Mouse (Mus musculus): Measurements from ENCODE around the gene Atp6v0a1. TPM values are rescaled to one million over a fixed set of nuclear protein-coding genes. Genes with fewer than 3 reads are reported as not detected.

Atp6v0a1 gene
- polyA plus RNA-seq, 1 experiment, result 45.0 TPM

DNA sequence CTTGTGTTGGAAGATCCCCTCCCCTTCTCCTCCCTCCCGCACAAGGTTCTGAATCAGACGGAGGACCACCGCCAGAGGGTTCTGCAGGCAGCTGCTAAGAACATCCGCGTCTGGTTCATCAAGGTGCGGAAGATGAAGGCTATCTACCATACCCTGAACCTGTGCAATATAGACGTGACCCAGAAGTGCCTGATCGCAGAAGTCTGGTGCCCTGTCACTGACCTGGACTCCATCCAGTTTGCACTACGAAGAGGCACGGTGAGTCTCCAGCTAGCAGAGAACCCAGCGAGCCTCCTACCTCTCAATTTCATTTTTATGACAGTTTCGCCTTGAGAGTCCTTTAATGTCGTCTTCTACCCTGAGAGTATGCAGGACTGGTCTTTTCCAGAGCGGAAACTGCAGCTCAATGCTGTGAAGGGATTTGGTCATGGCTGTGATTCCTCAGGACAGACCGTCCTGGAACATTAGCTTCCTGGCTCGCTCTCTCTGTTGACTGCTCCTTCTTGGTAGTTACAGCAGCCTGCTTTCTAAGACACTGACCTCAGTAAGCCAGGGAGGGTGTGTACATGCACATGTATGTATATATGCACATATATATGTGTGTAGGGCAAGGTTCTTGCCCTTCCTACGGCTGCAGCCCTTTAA is 24.7 kb downstream of the Atp6v0a1 start:
- TF ChIP-seq MYOD1 (IDR thresholded peaks at IDR 0.05; ENCODE audit: control insufficient read depth in 1 of 3, insufficient read length in 2 of 3, low read depth in 2 of 3), result no peak
- TF ChIP-seq TCF12 (IDR thresholded peaks at IDR 0.05; ENCODE audit: insufficient read depth, poor library complexity, severe bottlenecking), result no peak
- TF ChIP-seq REST (IDR thresholded peaks at IDR 0.05; ENCODE audit: insufficient read depth, insufficient read length), result no peak
- no peak for TF ChIP-seq MYOG (IDR thresholded peaks at IDR 0.05; ENCODE audit: control insufficient read depth in 1 of 3, insufficient read depth in 1 of 3, insufficient read length in 2 of 3, low read depth in 2 of 3)
- TF ChIP-seq POLR2A (IDR thresholded peaks at IDR 0.05; ENCODE audit: insufficient read length, low read depth), result no peak
- TF ChIP-seq SRF (IDR thresholded peaks at IDR 0.05; ENCODE audit: control insufficient read depth, insufficient read length, low read depth), result no peak
- TF ChIP-seq E2F4 (IDR thresholded peaks at IDR 0.05; ENCODE audit: insufficient read depth), result no peak
- TF ChIP-seq CEBPB (IDR thresholded peaks at IDR 0.05; ENCODE audit: insufficient read depth, poor library complexity, severe bottlenecking), result no peak
- no peak for TF ChIP-seq MAX (IDR thresholded peaks at IDR 0.05; ENCODE audit: low read depth)
- no peak for TF ChIP-seq POLR2AphosphoS2 (IDR thresholded peaks at IDR 0.05; ENCODE audit: insufficient read length, low read depth)
- no peak for TF ChIP-seq USF1 (IDR thresholded peaks at IDR 0.05; ENCODE audit: low read depth)
- TF ChIP-seq TCF3 (IDR thresholded peaks at IDR 0.05; ENCODE audit: insufficient read length, low read depth), result no peak
- no peak overlapping the region for H3K4me2 ChIP-seq (ENCODE audit: low read depth)
- no peaks in the 10 kb centered on the region for H3K27me3 ChIP-seq (ENCODE audit: control insufficient read depth, insufficient read depth, insufficient read length)
- no peak overlapping the region for H3K4me3 ChIP-seq
- H3K79me2 ChIP-seq (ENCODE audit: control insufficient read depth, insufficient read depth), result no peaks in the 10 kb centered on the region
- peaks cover 38% of the 10 kb centered on the region for H3K36me3 ChIP-seq (ENCODE audit: control insufficient read depth, insufficient read depth)
- H3ac ChIP-seq (ENCODE audit: control insufficient read depth, insufficient read length), result no peak overlapping the region

DNA sequence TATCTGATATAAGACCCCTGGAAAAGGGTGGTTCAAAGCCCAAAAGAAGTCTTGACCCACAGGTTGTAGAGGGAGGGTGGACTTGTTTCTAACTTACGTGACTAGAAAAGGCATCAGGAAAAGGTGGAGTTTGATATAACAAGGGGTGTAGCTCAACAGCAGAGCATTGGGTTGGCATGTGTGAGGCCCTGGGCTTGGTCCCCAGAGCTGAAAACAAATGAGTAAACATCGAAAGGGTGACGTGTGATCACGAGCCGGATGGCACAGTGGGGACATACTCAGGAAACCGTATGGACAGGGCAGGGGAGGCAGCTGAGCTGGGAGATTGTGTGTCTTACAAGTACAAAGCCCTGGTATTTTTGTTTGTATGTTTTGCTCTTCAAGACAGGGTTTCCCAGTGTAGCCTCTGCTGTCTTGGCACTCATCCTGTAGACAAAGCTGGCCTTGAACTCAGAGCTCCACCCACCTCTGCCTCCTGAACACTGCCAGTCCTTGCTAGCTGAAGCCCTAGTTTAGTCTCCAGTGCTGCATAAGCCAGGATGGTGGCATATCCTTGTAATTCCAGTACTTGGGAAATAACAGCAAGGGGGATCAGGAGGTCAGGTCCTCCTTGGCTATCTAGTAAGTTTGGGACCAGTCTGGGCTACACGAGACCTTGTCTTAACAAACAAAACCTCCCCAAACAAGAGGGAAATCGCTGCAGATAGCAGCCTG is 25.5 kb downstream of the Atp6v0a1 start:
- H3K4me2 ChIP-seq (ENCODE audit: low read depth), result no peak overlapping the region
- no peaks in the 10 kb centered on the region for H3K79me2 ChIP-seq (ENCODE audit: control insufficient read depth, insufficient read depth)
- H3K36me3 ChIP-seq (ENCODE audit: control insufficient read depth, insufficient read depth), result peaks cover 37% of the 10 kb centered on the region
- H3ac ChIP-seq (ENCODE audit: control insufficient read depth, insufficient read length), result no peak overlapping the region
- TF ChIP-seq MYOG (IDR thresholded peaks at IDR 0.05; ENCODE audit: control insufficient read depth in 1 of 3, insufficient read depth in 1 of 3, insufficient read length in 2 of 3, low read depth in 2 of 3) (no peak), SRF (IDR thresholded peaks at IDR 0.05; ENCODE audit: control insufficient read depth, insufficient read length, low read depth) (no peak), MYOD1 (IDR thresholded peaks at IDR 0.05; ENCODE audit: control insufficient read depth in 1 of 3, insufficient read length in 2 of 3, low read depth in 2 of 3) (no peak), MAX (IDR thresholded peaks at IDR 0.05; ENCODE audit: low read depth) (no peak), USF1 (IDR thresholded peaks at IDR 0.05; ENCODE audit: low read depth) (no peak), TCF3 (IDR thresholded peaks at IDR 0.05; ENCODE audit: insufficient read length, low read depth) (no peak)
- H3K27me3 ChIP-seq (ENCODE audit: control insufficient read depth, insufficient read depth, insufficient read length), result no peaks in the 10 kb centered on the region
- H3K4me3 ChIP-seq, result no peak overlapping the region

DNA sequence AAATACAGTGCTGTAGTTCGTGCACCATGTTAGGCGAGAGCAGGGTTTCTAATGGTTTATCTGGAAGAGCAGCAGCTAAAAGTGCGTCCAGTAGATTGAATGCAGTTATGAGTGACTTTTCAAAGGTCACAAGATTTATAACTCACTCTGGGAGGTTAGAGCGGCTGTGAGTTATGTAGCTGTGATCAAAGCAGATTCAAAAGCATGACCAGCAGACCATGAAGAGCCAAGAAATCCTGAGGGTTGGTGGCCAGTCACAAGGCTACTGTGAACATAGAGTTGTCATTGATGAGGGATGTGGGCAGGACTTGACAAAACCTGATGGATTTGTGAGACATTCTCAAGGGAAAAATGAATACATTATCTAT is 26.1 kb downstream of the Atp6v0a1 start:
- H3K79me2 ChIP-seq (ENCODE audit: control insufficient read depth, insufficient read depth), result no peaks in the 10 kb centered on the region
- no peak overlapping the region for H3K4me2 ChIP-seq (ENCODE audit: low read depth)
- no peak overlapping the region for H3ac ChIP-seq (ENCODE audit: control insufficient read depth, insufficient read length)
- no peak overlapping the region for H3K4me3 ChIP-seq
- no peak for TF ChIP-seq TCF3 (IDR thresholded peaks at IDR 0.05; ENCODE audit: insufficient read length, low read depth)
- TF ChIP-seq MAX (IDR thresholded peaks at IDR 0.05; ENCODE audit: low read depth), result no peak
- peaks cover 42% of the 10 kb centered on the region for H3K36me3 ChIP-seq (ENCODE audit: control insufficient read depth, insufficient read depth)
- H3K27me3 ChIP-seq (ENCODE audit: control insufficient read depth, insufficient read depth, insufficient read length), result no peaks in the 10 kb centered on the region

DNA sequence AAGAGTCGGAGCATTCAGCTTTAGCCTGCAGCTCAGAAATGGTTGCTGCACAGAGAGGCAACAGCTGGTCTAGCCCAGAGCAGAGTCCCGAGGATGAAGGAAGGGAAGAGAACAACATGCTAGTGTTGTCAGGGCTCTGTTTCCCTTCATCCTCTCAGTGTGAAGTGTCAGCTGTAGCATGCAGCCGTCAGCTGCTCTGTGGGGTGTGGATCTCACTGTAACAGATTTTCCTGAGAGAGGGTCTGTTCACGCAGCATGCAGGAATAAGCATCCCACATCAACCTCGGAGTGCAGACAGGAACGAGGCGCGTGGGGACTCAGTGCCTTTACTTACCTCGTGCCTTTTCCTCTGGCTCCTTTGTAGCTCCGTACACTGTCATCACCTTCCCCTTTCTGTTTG is 28.5 kb downstream of the Atp6v0a1 start:
- Histone ChIP-seq H3K36me3 (ENCODE audit: control insufficient read depth, insufficient read depth) (peaks cover 63% of the 10 kb centered on the region), H3K4me2 (ENCODE audit: low read depth) (no peak overlapping the region), H3K4me3 (no peak overlapping the region), H3K79me2 (ENCODE audit: control insufficient read depth, insufficient read depth) (no peaks in the 10 kb centered on the region), H3ac (ENCODE audit: control insufficient read depth, insufficient read length) (no peak overlapping the region), H3K27me3 (ENCODE audit: control insufficient read depth, insufficient read depth, insufficient read length) (no peaks in the 10 kb centered on the region)
- no peak for TF ChIP-seq E2F4 (IDR thresholded peaks at IDR 0.05; ENCODE audit: insufficient read depth)
- no peak for TF ChIP-seq TCF12 (IDR thresholded peaks at IDR 0.05; ENCODE audit: insufficient read depth, poor library complexity, severe bottlenecking)
- no peak for TF ChIP-seq POLR2AphosphoS2 (IDR thresholded peaks at IDR 0.05; ENCODE audit: insufficient read length, low read depth)
- no peak for TF ChIP-seq MYOG (IDR thresholded peaks at IDR 0.05; ENCODE audit: control insufficient read depth in 1 of 3, insufficient read depth in 1 of 3, insufficient read length in 2 of 3, low read depth in 2 of 3)
- TF ChIP-seq SRF (IDR thresholded peaks at IDR 0.05; ENCODE audit: control insufficient read depth, insufficient read length, low read depth), result no peak
- no peak for TF ChIP-seq MAX (IDR thresholded peaks at IDR 0.05; ENCODE audit: low read depth)
- TF ChIP-seq REST (IDR thresholded peaks at IDR 0.05; ENCODE audit: insufficient read depth, insufficient read length), result no peak
- no peak for TF ChIP-seq MYOD1 (IDR thresholded peaks at IDR 0.05; ENCODE audit: control insufficient read depth in 1 of 3, insufficient read length in 2 of 3, low read depth in 2 of 3)
- no peak for TF ChIP-seq POLR2A (IDR thresholded peaks at IDR 0.05; ENCODE audit: insufficient read length, low read depth)

DNA sequence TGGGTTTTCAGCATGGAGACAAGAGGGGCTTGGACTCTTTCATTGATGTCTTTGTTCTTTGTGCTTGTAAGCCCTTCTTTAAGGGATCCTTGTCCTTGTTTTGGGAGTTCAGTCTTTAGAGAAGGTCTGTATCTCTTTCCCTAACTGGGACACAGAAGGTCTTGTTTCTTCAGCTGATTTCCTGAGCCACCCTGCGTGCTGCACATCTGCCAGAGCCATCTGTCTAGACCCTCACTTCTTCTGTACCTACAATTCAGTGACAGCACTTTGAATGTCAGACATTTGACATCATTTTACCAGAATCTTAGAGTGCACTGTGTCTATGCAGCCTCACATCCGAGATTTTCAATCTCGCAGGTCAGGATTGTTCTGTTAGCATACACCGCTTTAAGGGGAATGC is 36.6 kb downstream of the Atp6v0a1 start:
- Histone ChIP-seq H3ac (ENCODE audit: control insufficient read depth, insufficient read length) (no peak overlapping the region), H3K36me3 (ENCODE audit: control insufficient read depth, insufficient read depth) (peaks cover 60% of the 10 kb centered on the region), H3K79me2 (ENCODE audit: control insufficient read depth, insufficient read depth) (no peaks in the 10 kb centered on the region), H3K4me2 (ENCODE audit: low read depth) (no peak overlapping the region), H3K4me3 (no peak overlapping the region), H3K27me3 (ENCODE audit: control insufficient read depth, insufficient read depth, insufficient read length) (no peaks in the 10 kb centered on the region)
- TF ChIP-seq REST (IDR thresholded peaks at IDR 0.05; ENCODE audit: insufficient read depth, insufficient read length) (no peak), TCF12 (IDR thresholded peaks at IDR 0.05; ENCODE audit: insufficient read depth, poor library complexity, severe bottlenecking) (no peak), CEBPB (IDR thresholded peaks at IDR 0.05; ENCODE audit: insufficient read depth, poor library complexity, severe bottlenecking) (no peak), TCF3 (IDR thresholded peaks at IDR 0.05; ENCODE audit: insufficient read length, low read depth) (no peak), POLR2AphosphoS2 (IDR thresholded peaks at IDR 0.05; ENCODE audit: insufficient read length, low read depth) (no peak), E2F4 (IDR thresholded peaks at IDR 0.05; ENCODE audit: insufficient read depth) (no peak), POLR2A (IDR thresholded peaks at IDR 0.05; ENCODE audit: insufficient read length, low read depth) (no peak)
